Mouse (Mus musculus) left cerebral cortex, adult 2 months (tissue): ENCODE results near the gene Gm12166. TPM values are rescaled to one million over a fixed set of nuclear protein-coding genes. Genes with fewer than 3 reads are reported as not detected.
"Not testable (repeated sequence)": the region's sequence is repeated elsewhere in the genome, so short reads cannot be mapped to it uniquely, and the experiment has no call there.

Experiments used
- DNase-seq, 2 experiments: peaks; one replicate each; pipeline ENCODE4 v3.0.0; 2021 to 2022; ENCODE audit warnings: low spot score in 2 of 2, mixed read lengths in 1 of 2; ENCODE audit errors: extremely low spot score in 1 of 2
- H3K27ac ChIP-seq: fragments of 200-600 bp; 2 replicates; pipeline ENCODE4 v1.8.1; 2022
- H3K4me3 ChIP-seq: fragments of 200-600 bp; 2 replicates; pipeline ENCODE4 v1.8.1; 2022
- CTCF ChIP-seq: fragments of 200-600 bp; IDR thresholded peaks from 2 replicates; pipeline ENCODE4 v1.8.1; 2022; ENCODE audit warnings: antibody characterized with exemption, mild to moderate bottlenecking, moderate library complexity
- intact Hi-C: fragments of 180-260 bp; cut with DNase I; formaldehyde crosslinking; loops from one replicate; pipeline ENCODE4 v1.15.1; 2025
- total RNA-seq, 2 experiments: library from RNA; stranded (reverse); gene quantifications; 2 replicates each; pipeline ENCODE4 v1.2.3; 2021

Gene Gm12166
- total RNA-seq, 2 experiments from 2014 or later, result 2.7 to 3.8 TPM

DNA sequence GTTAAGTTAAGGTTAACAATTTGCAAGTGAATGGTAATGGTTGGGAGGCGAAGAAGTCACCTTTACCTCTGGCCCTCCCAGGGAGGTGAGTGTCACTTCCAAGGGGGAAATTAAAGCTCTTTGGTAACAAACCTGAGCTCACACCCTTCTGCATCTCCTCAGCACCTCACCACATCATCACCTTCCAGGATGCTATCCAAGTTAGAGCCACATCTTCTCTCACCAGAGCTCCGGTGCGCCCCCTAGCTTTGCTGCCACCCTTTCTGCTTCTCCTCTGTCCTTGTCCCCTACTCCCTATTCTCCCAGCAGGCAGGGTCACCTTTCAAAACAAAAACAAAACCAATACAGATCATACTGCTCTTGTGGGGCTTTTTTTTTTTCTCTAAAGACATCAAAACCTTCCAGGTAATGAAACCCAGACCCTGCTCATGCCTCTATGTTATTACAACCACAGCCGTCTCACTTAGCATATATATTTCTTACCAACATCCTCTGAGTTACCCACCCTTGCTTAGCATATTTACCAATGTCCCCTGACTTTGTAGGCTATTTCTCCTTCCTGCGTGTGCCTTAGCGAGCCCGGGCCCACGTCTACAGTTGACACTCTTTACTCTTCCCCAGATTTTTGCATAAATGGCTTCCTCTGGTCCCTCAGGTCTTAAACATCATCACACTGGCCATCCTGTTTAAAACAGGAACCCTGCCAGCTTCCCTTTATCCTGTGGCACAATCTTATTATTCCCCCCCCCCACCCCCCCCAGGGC is 7.9 kb upstream of the Gm12166 start:
- Histone ChIP-seq H3K27ac (no peak overlapping the region), H3K4me3 (no peak overlapping the region)
- DNase-seq, result no peak
- peak; percentile 37 for TF ChIP-seq CTCF
- intact Hi-C loops, result loop anchor here (5.0 kb wide), 1 partner anchor 113 kb away; no protein-coding TSS in a partner anchor

- intact Hi-C loops, result loop anchor here (5.0 kb wide), 1 partner anchor 112 kb away; no protein-coding TSS in a partner anchor
- H3K4me3 ChIP-seq, result no peak overlapping the region
- no peak overlapping the region for H3K27ac ChIP-seq
- TF ChIP-seq CTCF, result no peak
- DNase-seq, result no peak
Measured at GRCm38 (mm10) chr11:46058916-46059315, 6.8 kb upstream of the Gm12166 start.

DNA sequence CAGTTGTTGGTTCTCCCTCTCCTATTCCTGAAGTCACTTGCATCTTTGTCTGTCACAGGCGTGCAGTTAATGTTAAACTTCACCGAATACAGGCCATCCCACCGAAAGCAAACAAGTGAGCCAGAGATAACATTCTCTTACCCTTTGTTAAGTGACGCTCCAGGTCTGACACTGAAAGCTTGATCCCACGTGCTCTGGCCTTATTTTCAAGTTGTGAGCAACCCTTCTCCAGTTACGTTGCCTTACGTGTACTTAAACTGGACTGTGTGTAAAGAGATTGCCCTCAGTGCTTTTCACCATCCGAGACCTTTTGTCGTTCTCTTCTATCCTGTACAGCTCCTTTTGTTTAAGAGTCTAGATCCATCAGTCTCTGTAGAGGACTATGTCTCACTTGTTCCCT is 5.9 kb upstream of the Gm12166 start:
- Histone ChIP-seq H3K4me3 (no peak overlapping the region), H3K27ac (no peak overlapping the region)
- intact Hi-C loops, result loop anchor here (5.0 kb wide), 1 partner anchor 111 kb away; no protein-coding TSS in a partner anchor
- no peak for DNase-seq
- no peak for TF ChIP-seq CTCF

DNA sequence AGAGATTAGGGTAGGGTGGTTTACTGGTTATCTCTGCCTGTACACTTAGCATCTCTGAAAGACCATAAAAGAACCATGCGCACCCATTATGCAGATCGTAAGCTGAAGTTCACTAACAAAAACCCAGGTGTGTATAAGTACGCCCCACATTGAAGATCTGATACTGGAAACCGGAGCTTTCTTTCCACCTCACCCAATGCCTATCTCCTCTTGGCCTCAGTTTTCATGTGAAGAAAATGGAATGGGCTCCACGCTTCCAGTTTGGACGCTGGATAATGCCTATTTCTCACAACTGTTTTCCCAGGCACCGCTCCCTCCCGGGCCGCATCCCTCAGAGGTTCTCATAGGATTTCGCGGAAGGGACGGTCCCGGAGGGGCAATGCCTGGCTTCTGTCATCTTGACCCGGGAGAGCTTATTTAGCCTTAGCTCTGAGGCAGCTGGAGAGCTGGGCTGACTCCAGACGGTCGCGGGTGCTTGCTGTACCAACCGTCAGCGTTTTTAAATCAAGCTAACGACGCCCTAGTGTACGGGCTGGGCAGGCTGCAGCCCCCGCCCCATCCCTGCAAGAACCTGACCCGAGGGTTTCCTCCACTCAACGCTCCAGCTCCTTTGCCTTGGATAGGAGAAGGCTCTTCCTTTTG is 4.8 kb upstream of the Gm12166 start:
- intact Hi-C loops, result loop anchor here (5.0 kb wide), 1 partner anchor 110 kb away; no protein-coding TSS in a partner anchor
- TF ChIP-seq CTCF, result no peak
- peak overlapping the region; percentile 86 for H3K27ac ChIP-seq

GRCm38 (mm10) chr11:46055896-46056769 is 4.0 kb upstream of the Gm12166 start, which contains the start of gene Adam19:
Adam19 (plus strand) TSS chr11:46055992.
- H3K4me3 ChIP-seq, result peak within 1 kb of the TSS; percentile 59
- DNase-seq, result peak; percentile 52 to 67
- no peak; the same call in 1 of the 2 replicates for TF ChIP-seq CTCF
- H3K27ac ChIP-seq, result peak within 1 kb of the TSS; percentile 86
- intact Hi-C loops, result loop anchor here (5.0 kb wide), 1 partner anchor 109 kb away; no protein-coding TSS in a partner anchor

More for the DNA sequence above, 4.8 kb upstream of the Gm12166 start:
- no peak for DNase-seq
- H3K4me3 ChIP-seq, result peak overlapping the region; percentile 59

DNA sequence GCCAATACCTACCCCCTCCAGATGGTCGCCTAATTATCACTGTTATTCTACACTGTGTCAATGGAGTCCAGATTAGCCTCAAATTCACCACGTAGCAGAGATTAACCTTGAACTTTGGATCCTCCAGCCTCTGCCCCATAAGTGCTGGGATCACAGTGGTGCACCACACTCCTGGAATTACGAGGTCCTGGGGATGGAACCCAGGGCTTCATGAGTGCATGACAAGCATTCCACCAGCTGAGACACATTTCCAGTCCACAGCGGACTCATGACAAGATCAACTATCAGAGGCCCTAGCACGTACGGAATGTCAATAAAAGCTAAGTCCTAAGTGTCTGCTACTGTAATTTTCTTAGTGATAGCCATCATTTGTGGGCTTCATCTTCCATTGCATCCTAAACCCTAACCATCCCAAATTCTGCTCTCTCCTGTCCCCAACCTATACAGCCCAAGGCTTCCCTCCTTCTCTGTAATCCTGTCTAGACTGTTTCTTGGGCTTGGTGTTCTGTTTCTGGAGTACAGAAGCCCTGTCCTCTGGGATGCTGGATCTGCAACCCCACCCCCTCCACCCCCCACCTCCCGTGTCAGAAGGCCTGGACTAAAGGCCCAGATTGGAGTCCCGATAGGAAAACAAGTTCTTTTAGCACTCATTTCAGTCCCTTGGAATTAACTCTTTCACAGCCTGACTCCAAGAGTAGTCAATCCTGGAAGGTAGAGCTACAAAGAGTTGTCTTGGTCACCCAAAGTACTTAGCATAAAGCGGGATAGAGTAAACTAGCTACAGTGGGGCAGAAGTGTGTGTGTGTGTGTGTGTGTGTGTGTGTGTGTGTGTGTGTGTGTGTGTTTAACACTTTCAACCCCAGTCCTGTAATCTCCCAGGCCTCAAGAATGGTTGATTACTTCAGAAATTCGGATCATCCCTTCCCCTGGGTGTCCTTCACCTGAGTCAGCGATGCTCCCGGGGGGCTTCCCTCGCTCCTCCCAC is 3.1 kb upstream of the Gm12166 start:
- H3K27ac ChIP-seq, result peak overlapping the region; percentile 86
- no peak for TF ChIP-seq CTCF
- no peak for DNase-seq
- H3K4me3 ChIP-seq, result peak overlapping the region; percentile 59
- intact Hi-C loops, result loop anchor here (1.0 to 5.0 kb wide), 2 partner anchors 73 to 108 kb away; no protein-coding TSS in a partner anchor

DNA sequence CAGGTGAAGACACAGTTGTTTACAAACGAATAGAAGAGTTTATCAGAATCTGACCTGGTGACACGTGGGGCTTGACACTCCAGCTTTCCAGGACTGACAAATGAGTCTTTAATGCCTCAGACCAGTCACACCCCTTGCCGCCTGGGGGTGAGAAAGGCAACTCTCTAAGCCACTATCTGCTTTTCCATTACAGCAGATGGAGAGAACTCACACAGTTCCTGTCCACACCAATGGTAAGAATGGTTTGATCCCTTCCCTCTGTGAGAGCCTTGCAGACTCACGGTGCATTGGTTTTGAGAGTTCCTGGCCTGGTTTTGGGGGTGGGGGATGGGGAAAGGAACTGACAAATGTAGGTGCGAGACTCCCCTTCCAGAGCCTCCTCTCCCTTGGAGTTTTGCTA is 2.2 kb upstream of the Gm12166 start:
- Histone ChIP-seq H3K4me3 (no peak overlapping the region), H3K27ac (no peak overlapping the region)
- no peak for DNase-seq
- TF ChIP-seq CTCF, result no peak
- intact Hi-C loops, result loop anchor here (1.0 kb wide), 1 partner anchor 74 kb away; no protein-coding TSS in a partner anchor

DNA sequence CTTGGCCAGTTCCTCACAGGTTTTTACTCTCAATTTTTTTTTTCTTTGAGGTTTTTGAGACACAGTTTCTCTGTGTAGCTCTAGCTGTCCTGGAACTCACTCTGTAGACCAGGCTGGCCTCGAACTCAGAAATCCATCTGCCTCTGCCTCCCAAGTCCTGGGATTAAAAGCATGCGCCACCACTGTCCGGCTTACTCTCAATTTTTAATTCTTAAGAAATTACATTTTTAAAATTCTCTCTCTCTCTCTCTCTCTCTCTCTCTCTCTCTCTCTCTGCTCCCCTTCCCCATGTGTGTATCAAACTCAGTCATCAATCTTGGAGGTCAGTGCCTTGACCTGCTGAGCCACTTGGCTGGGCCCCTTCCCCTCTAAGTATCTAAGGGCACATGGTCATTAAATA is 1.3 kb upstream of the Gm12166 start:
- not testable (repeated sequence) for H3K27ac ChIP-seq, DNase-seq, H3K4me3 ChIP-seq
- intact Hi-C loops, result loop anchor here (2.0 kb wide), 1 partner anchor 161 kb away; no protein-coding TSS in a partner anchor

- intact Hi-C loops, result no loop called here
- no peak for TF ChIP-seq CTCF
- Histone ChIP-seq H3K4me3 (no peak overlapping the region), H3K27ac (no peak overlapping the region)
- no peak for DNase-seq
Measured at GRCm38 (mm10) chr11:46047264-46047663, 4.9 kb downstream of the Gm12166 start.

DNA sequence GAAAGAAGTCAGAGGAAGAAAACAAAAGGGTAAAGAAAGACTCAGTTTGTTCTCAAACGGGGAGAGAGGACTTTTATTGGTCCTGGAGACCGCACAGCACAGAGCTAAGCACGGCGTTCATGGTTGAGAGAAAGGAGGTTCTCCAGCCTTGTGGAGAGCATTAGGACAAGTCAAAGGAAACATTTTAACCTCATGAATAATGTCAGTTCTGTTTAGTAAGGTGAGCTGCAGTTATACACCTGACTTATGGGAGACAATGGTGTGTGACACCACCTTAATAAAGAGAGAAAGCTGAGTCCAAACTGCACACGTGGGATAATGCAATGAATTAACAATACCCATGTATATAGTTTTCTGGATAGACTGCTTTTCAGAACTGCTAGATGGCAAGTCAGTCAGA is 7.3 kb downstream of the Gm12166 start:
- Histone ChIP-seq H3K27ac (no peak overlapping the region), H3K4me3 (no peak overlapping the region)
- intact Hi-C loops, result no loop called here
- no peak for DNase-seq
- no peak for TF ChIP-seq CTCF
